Mouse (Mus musculus): ENCODE data around the gene Ctnnbip1.
A peak's percentile ranks its signal among the peaks of the same experiment; 100 is the strongest.

Ctnnbip1 gene

DNA sequence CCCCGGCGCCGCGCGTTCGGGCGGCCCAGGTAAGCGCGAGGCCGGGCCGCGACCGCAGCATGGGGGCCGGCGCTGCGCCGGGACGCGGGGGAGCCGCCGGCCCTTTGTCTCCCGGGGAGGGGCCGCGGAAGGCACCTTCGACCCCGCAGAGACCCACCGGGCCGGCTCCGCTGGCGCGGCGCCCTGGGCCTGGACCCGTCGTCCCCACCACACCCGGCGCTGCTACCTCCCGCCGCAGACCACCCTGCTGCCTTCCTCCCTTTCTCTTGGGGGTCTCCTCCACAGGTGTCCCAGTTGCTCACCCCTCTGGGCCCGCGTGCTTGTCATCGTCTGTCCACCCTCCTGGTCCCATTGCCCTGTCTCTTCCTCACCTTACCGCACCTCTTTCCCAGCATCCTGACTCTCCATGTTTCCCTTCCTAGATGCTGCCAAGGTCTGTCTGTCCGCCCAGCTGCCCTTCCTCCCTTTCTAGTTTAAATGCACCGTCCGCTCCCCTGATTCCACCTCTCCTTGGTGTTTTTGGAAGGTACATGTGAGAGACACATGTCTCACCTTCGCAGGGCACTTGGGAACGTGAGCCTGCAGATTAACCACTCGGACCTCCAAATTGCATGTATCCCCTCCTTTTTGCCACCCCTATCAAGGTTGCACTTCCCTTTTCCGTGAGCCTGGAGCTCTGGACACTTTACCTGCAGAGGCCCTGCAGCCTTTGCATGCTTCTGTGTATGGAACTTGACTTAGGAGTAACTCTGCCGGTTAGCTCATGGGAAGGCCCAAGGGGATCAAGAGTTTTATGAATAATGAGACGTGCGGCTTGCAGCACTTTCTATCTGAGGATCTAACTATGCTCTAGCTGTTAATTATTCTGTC lies 550 bp downstream of the Ctnnbip1 start:
- peak; percentile 49 for DNase-seq (ENCODE audit: extremely low spot score, low spot score)

DNA sequence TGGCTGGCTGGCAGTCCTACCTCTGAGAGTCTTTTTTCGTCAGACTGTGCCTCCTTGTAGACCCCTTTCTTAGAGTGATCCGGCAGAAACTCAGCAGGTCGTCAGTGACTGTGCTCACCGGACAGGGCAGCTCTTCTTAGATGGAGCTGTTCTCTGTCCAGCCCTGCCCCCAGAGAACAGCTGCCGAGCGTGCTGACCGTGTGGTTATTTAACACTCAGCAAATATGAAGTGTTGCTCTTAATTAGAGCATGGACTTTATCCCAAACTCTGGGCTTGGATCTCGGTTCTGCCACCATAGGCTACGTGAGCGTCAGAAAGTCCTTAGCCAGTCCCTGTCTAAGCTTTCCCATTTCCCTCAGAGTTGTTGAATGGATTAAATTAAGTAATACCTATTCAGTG lies 3.2 kb downstream of the Ctnnbip1 start:
- no peak for DNase-seq (ENCODE audit: extremely low spot score, low spot score)

DNA sequence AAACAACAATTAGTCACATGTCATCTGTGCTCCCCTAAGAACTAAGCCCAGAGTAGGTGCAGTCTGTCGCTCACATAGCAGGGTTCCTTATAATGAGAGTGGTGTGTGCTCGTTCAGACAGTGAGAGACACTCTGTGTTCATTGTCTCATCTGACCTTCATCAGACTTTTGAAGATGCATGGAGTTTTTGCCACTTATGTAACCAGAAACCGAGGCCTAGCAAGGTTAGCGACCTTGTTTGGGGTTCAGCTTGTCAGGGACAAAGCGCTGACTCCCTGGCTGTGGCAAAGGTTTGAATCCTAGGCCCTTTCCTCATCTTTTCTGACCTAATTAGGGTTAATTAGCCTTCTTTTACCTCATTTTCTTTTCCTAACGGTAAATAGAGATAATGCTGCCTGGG lies 5.9 kb downstream of the Ctnnbip1 start:
- no peak for DNase-seq (ENCODE audit: extremely low spot score, low spot score)

DNA sequence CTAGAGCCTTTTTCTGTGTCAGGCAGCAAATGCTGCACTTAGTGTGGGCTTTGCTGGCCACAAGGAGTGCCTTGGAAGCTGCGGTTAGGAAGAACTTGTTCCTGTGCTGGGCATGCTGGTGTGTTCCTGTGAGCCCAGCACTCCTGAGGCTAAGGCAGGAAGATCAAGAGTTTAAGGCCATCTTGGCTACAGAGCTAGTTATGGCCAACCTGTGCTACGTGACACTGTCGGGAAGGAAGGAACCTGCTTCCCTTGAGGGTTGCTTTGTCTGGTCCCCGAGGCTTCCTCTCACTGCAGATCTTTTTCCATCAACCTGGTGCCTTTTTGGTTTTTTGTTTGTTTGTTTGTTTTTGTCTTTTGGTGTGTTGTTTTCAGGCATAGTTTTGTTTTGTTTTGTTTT lies 7.1 kb downstream of the Ctnnbip1 start:
- DNase-seq (ENCODE audit: extremely low spot score, low spot score): no peak

DNA sequence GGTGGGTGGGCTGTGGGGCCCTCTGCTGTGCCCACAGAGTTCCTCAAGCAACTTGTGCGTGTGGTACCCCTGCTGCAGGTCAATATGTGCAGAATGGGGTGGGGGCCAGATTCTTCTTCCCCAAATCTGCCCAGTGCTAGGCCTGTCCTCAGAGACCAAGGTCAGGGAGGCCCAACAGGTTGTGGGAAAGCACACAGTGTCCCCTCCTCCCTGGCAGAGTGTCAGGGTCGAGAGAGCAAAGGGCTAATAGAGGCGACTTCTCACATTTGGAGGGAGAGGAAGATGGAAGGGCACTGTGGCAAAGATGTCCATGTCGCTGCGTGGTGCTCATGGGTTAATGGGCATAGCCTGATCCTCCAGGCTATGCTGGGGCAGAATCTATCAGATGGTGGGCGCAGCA lies 7.8 kb downstream of the Ctnnbip1 start:
- DNase-seq (ENCODE audit: extremely low spot score, low spot score): no peak

DNA sequence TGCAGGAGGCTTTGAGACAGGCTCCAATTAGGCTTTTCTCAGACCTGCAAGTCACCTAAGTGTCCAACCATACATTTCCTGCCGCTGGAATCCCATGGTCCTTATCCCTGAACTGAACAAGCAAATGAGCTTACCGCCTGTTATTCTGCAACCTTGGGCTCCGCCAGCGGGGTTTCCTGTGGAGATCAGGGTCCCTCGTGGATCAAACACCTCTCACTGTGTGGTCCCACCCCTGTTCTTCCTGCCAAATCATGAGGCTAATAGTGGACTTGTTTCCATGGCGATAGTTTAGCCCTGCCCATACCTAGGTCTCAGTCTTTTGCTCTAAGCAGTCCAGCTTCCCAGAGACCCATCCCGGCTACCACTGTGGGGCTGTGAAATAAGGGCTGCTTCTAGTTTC lies 8.3 kb downstream of the Ctnnbip1 start:
- no peak for DNase-seq (ENCODE audit: extremely low spot score, low spot score)

DNA sequence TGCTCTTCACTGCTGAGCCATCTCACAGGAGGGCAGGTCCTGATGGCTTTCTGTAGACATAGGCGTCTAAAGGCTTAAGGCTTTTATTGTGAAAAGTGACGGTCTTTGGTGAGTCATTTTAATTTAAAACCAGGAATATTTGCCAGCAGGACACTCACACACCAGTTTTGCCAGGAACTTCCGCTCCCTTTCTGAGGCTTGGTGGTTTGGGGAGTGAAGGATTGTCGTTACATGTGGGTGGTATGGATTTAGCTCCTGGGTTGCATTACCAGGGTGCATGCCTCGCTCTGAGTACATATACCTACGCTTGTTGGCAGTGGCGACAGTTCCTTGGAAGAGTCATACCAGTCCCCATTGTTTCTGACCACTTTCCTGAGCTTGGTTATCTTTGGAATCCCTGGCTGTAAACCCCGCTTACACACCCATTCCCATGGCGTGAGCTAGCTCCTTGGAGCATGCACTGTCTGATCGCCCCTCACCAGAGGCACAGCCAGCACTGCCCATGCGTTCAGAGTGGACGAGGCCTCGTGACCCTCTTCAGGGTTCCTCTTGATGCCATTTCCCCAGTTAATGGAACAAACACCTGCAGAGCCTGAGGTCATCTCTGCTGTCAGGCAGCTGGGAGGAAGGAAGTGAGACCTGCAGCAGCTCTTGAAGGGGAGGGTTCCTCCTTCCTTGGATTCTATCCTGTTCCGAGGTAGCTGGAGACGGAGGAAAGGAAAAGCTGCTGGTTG lies 9.8 kb downstream of the Ctnnbip1 start:
- no peak for DNase-seq (ENCODE audit: extremely low spot score, low spot score)

DNA sequence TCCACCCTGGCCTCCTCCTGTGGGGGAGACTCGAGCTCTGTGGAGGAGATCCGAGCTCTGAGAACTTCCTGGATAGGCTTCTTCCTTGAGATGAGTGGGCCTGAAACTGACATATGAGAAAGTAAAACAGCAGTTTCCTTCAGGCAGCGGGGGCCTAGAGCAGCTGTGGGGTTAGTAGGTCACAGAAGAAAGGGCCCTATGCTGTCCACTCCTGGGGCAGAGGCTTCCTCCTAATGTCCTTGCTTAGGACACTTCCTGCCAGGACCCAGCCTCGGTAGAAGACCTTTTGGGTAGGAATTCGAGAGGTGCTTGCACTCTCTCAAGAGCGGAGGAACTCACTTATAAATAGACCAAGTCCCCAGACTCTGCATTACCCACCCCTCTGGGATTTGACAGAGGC lies 11.7 kb downstream of the Ctnnbip1 start:
- DNase-seq (ENCODE audit: extremely low spot score, low spot score): no peak

DNA sequence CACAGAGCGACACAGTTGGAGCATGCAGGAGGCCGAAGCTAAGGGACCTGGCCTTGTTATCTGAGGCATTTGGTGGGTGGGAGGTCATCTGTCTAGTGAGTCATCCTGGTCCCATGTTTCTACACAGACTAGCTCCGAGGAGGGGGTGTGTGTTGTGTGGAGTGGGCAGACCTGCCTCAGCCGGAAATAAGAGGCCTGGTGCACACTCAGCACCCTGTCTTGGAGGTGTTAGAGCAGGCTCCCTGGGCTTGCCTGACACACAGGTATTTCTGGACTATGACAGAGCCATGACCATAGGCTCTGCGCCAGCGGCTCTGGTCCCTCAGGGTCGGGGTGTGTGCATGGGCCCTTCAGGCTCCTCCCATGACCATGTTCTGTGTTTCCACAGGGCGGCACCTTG lies 21.4 kb downstream of the Ctnnbip1 start:
- no peak for DNase-seq (ENCODE audit: extremely low spot score, low spot score)

DNA sequence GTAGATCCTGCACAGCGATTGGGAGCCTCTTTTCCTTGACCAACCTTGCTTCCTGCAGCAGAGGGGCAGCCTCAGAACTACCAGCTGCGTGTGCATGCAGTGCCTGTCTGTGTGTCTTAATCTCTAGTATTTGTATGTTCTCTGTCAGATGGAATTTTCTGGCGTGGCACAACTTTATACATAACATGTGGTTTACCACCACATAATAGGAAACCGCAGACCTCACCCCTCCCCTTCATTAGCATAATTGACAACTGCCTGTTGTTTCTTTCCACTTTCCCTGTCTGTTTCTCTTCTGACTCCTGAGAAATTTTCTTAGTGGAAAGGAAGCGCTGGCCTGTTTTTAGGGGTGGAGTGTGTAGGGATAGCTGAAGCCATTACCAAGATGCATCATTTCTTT lies 23.9 kb downstream of the Ctnnbip1 start:
- DNase-seq (ENCODE audit: extremely low spot score, low spot score): no peak

DNA sequence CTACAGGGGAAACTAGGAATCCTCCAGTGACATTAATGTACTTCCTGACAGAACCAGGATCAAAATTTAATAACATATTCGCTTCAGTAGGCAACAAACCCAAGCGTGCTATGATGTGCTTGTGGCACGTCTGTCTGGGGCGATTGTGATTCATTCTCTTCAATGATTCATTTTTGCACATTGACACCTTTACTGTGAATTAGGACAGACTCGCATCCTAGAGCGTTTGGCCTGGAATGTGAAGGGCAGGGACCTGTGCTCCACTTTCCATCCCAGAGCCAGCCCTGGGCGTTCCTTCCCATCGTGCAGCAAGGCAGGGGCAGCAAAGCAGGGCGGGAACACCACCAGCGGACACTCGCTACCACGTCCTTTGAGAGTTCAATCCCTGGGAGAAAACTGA lies 24.4 kb downstream of the Ctnnbip1 start:
- no peak for DNase-seq (ENCODE audit: extremely low spot score, low spot score)

DNA sequence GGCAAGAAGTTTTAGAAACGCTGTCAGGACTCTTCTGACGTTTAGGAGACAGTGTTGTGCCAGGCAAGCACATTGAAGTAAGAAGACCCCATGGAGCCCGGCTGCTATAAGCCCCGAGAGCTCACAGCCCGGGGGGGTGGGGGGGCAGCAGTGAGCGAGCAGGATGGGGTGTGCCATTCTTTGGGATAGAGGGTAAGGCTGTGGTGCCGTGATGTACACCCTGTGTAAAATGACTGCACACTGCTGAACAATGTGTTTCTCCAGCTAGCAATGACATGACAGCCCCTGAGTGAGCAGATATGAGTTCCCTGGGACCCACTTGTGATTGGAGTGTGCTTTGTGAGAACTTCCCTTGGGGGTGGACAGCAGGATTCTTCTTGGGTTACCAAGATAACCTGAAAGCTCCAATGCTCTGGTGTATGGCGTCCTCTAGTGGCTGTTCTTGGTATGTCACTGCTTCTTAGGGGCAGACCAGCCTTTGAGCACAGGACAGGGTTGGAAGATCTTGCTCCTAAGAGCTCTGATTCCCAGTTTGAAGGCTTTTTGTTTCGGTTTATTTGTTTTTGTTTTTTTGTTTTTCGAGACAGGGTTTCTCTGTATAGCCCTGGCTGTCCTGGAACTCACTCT lies 25.0 kb downstream of the Ctnnbip1 start:
- peak; percentile 89 for DNase-seq (ENCODE audit: extremely low spot score, low spot score)

DNA sequence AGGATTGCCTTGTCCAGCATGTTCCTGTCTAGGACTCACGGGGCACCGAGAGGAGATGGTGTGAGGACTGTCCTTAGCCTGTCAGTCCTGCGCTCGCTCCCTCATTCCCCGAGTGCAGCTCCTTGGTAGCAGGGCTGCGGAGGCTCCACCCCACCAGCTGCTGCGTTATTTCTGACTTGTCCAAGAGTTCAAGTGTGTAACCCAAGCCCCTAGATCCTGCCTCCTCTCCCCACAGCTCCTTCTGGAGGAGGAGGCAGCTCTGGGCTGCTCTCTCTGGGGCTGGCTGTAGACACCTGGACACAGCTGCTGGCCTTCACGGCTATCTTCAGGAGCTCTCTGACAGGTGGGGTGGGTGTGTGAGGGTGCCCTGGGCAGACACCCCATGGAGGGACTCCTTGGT lies 26.9 kb downstream of the Ctnnbip1 start:
- no peak for DNase-seq (ENCODE audit: extremely low spot score, low spot score)

DNA sequence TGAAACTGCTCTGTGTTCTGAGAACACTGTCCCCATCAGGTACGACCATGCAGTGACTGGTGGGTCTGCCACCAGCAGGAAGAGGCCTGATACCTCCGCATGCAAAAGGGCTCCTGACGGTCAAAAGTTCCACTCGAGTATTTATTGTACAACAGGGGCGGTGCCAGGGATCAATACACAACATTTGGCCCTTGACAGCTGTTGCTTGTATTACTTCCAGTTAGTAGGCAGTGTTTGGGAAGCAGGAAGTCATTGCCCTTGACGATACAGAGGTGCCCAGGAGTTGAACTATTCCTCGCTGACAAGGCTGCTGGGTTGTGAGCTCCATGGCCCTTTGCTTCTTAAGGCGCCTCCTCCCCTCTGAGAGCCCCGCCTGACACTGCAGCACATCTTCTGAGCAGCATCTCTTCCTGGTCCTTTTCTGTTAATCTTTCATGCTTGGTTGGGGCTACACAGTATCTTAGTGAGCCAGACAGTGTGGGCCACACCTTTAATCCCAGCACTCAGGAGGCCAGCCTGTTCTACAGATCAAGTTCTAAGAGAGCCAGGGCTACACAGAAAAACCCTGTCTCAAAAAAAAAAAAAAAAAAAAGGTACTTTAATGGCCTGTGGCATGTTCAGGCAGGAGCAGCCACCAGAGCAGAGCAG lies 28.9 kb downstream of the Ctnnbip1 start:
- no peak for DNase-seq (ENCODE audit: extremely low spot score, low spot score)

DNA sequence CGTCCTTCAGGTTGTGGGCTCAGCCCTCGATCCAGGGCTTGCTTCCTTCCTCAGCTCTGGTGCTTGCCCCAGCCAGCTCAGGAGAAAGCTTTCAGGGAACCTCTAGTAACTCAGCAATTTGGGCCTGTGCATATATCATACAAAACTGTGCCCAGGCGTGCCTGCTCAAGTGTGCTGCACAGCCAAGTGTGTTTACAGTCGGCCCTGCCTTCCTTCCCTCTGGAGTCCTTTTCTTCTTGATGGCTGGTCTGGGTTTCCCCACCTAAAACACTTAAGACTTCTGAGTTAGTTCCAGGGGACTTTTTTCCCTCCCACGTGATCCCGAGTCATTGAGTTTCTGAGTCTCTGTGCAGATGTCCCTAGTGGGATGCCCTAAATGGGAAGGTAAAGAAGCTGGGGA lies 29.5 kb downstream of the Ctnnbip1 start:
- no peak for DNase-seq (ENCODE audit: extremely low spot score, low spot score)

DNA sequence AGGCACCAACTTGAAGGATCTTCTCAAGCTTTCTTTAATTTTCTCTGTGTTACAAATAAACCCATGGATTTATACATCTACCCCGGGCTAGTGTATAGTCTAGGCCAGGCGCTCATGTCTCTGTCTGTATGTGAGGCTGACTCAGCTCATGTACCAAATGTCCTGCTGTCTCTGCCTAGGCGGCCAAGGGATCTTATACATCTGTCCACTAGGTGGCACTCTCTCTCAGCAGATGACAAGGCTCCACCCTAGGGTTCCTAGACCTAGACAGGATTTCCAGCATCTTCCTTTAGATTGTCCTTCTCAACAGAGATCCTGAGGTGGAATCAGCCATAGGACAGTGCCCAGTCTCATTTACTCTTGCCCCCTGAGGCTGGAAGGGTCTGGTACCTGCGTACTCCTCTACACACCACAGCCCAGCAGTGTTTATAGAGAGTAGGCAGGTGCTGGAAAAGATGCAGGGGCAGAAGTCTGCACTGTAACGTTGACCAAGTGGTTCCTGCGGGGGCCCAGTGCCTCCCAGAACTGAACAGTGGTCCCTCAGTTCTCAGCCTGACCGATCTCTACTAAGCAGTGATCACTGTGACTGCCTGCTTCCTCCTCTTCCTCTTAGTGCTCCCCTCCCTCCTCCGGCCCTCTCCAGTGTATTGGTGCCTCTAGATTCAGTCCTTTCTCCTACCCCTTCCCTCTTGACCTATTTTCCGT lies 31.3 kb downstream of the Ctnnbip1 start:
- DNase-seq (ENCODE audit: extremely low spot score, low spot score): peak; percentile 71

DNA sequence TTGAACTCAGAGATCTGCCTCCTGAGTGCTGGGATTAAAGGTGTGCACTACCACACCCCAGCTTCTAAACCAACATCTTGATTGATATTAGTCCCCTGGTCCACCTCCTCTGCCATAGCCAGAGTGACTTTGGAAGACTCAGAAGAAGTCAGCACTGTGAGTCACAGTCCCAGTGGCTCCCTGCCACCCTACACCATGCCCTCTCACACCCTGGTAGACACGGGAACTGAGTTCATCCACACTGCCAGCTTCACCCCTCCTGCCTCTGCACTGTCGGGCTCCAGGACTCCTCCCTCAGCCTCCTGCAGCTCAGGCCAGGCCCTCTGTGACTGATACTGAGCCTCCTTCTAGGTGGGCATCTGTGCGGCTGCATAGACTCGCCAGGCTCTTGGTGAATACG lies 32.8 kb downstream of the Ctnnbip1 start:
- no peak for DNase-seq (ENCODE audit: extremely low spot score, low spot score)

DNA sequence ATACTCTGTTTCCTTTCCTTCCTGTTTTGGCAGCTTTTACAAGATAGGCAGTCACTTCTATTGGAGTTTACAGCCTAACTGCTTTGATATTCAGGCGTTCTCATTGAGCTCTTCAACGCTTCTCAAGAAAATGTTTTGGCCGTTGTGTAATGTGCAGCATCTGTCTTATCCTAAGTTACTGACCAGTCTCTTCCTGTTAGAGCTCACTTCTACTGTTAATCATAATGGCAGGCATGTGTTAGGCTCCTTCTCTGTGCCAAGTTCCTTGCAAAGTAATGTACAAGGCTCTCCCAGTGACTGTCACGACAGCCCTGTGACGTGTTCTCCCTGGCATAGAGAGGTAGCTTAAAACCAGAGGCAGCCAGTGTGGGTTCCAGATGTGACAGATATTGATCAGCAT lies 33.7 kb downstream of the Ctnnbip1 start:
- DNase-seq (ENCODE audit: extremely low spot score, low spot score): no peak

DNA sequence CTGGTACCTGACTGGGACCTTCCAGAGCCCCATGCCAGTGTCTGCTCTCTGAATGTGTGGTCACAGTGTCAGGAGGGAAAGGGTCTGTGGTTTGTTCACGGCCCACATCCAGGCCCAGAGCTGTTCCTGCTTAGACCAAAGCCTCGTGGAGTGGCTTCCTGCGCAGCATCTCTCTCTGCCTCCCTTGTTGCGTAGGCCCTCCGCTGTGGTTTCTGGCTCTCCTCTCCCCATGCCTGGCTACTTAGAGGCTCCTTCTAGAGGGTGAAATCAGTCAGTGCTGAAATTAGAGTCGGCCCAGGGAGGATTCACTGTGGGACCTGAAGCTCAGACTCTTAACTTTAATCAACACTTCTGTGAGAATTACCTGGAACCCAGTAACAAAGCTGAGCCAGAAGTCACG lies 35.8 kb downstream of the Ctnnbip1 start:
- DNase-seq (ENCODE audit: extremely low spot score, low spot score): no peak

DNA sequence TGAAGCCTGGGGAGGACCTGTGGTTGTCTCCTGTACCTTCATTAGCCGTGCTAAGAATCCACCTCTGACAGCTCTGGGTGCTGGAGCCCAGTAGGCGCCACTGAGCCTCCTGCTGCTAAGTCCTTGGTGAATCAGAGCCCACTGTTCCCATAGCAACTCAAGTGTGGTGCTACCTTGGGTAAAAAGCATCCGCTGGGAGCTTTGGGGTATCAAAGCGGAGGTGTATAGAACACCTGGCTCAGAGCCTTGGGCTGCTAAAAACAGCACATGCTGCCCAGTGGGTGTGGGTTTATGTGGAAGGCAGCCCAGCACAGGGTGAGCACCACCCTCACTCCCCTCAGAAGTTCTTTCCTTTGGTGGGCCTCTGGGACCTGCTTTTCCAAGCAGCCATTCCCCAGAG lies 38.1 kb downstream of the Ctnnbip1 start:
- DNase-seq (ENCODE audit: extremely low spot score, low spot score): no peak

DNA sequence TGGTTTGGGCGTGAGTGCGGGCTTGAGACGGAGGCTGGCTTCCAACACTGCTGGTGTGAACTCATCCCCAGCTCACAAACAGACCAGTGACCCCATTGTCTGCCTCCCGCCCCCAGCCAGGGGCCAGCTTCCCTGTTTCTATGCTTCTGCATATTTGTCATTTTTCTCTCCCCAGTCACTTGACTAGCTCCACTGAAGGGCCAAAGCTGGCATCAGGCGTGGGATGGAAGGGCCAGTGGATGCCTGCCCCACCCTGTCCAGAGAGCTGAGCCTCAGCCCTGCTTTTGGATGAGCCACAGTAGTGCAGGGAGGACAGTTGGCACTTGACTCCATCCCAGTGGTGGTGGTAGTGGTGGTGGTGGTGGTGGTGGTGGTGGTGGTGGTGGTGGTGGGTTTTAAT lies 39.9 kb downstream of the Ctnnbip1 start:
- DNase-seq (ENCODE audit: extremely low spot score, low spot score): no peak

Measured in neural tube, embryonic 10.5 days (tissue).